Mouse (Mus musculus): ENCODE measurements around the gene Spata2l. TPM values are rescaled to one million over a fixed set of nuclear protein-coding genes. Genes with fewer than 3 reads are reported as not detected.
"Not testable (repeated sequence)": the region's sequence is repeated elsewhere in the genome, so short reads cannot be mapped to it uniquely, and the experiment has no call there.

Spata2l gene
- polyA plus RNA-seq, 1 experiment from 2014 or later, result 5.0 TPM

- 66% methylated on average over 14 of the region's 14 CpGs for WGBS
- Histone ChIP-seq H3K4me1 (no peaks in the 10 kb centered on the region), H3K9me3 (no peaks in the 10 kb centered on the region), H3K9ac (no peak overlapping the region), H3K36me3 (peaks cover 51% of the 10 kb centered on the region), H3K27ac (no peak overlapping the region), H3K4me3 (replicated peaks) (no peak overlapping the region), H3K4me2 (no peak overlapping the region), H3K27me3 (replicated peaks) (no peaks in the 10 kb centered on the region)
- no peak for ATAC-seq (ENCODE audit: insufficient read depth, low FRiP score, low read depth)
These were observed 32.1 kb upstream of the Spata2l start for GRCm38 (mm10) chr8:123267926-123268656.

- not testable (repeated sequence) for H3K27ac ChIP-seq; H3K9ac ChIP-seq; H3K4me3 ChIP-seq (replicated peaks); H3K27me3 ChIP-seq (replicated peaks); ATAC-seq (ENCODE audit: insufficient read depth, low FRiP score, low read depth); H3K4me2 ChIP-seq; H3K9me3 ChIP-seq
- Histone ChIP-seq H3K4me1 (peaks cover 23% of the 10 kb centered on the region), H3K36me3 (peaks cover 36% of the 10 kb centered on the region)
- 87% methylated on average over 8 of the region's 8 CpGs for WGBS
These were observed 21.6 kb upstream of the Spata2l start for GRCm38 (mm10) chr8:123257593-123257992.

GRCm38 (mm10) chr8:123257114-123257513, 21.1 kb upstream of the Spata2l start:
- Histone ChIP-seq H3K4me3 (replicated peaks) (no peak overlapping the region), H3K36me3 (peaks cover 36% of the 10 kb centered on the region), H3K27ac (no peak overlapping the region), H3K27me3 (replicated peaks) (no peaks in the 10 kb centered on the region), H3K4me2 (no peak overlapping the region), H3K9ac (no peak overlapping the region), H3K9me3 (no peaks in the 10 kb centered on the region), H3K4me1 (peaks cover 23% of the 10 kb centered on the region)
- 80% methylated on average over 3 of the region's 3 CpGs for WGBS
- ATAC-seq (ENCODE audit: insufficient read depth, low FRiP score, low read depth), result no peak

- WGBS, result 66% methylated on average over 6 of the region's 6 CpGs
- no peaks in the 10 kb centered on the region for H3K9me3 ChIP-seq
- peak overlapping the region; percentile 89; the same call in 1 of the 2 replicates for H3K9ac ChIP-seq
- H3K27ac ChIP-seq, result no peak overlapping the region
- peak overlapping the region; percentile 90 for H3K4me3 ChIP-seq (replicated peaks)
- peak overlapping the region; percentile 85 for H3K4me2 ChIP-seq
- no peak for ATAC-seq (ENCODE audit: insufficient read depth, low FRiP score, low read depth)
- peaks cover 23% of the 10 kb centered on the region for H3K4me1 ChIP-seq
- peaks cover 36% of the 10 kb centered on the region for H3K36me3 ChIP-seq
- H3K27me3 ChIP-seq (replicated peaks), result no peaks in the 10 kb centered on the region
These were observed 19.1 kb upstream of the Spata2l start for GRCm38 (mm10) chr8:123255170-123255569.

GRCm38 (mm10) chr8:123254099-123254885, 18.3 kb upstream of the Spata2l start, which contains the start of the genes Zfp276 and Vps9d1:
TSS of gene Zfp276 (plus strand) at chr8:123254195.
TSS of gene Vps9d1 (minus strand) at chr8:123254348.
- Histone ChIP-seq H3K27ac (peak within 1 kb of the TSS; percentile 82), H3K4me2 (peak within 1 kb of the TSS; percentile 85), H3K4me1 (peaks cover 23% of the 10 kb centered on the region), H3K27me3 (replicated peaks) (no peaks in the 10 kb centered on the region), H3K4me3 (replicated peaks) (peak within 1 kb of the TSS; percentile 90), H3K9me3 (no peaks in the 10 kb centered on the region), H3K9ac (peak within 1 kb of the TSS; percentile 89), H3K36me3 (peaks cover 34% of the 10 kb centered on the region)
- ATAC-seq (ENCODE audit: insufficient read depth, low FRiP score, low read depth), result peak; percentile 95
- under 1% methylated on average over 70 of the region's 99 CpGs for WGBS

- peak overlapping the region; percentile 89; the same call in 1 of the 2 replicates for H3K9ac ChIP-seq
- H3K4me2 ChIP-seq, result peak overlapping the region; percentile 85
- no peaks in the 10 kb centered on the region for H3K27me3 ChIP-seq (replicated peaks)
- no peak; the same call in none of the 2 replicates for ATAC-seq (ENCODE audit: insufficient read depth, low FRiP score, low read depth)
- peak overlapping the region; percentile 90 for H3K4me3 ChIP-seq (replicated peaks)
- whole genome bisulfite sequencing, result under 1% methylated on average over 40 of the region's 40 CpGs
- no peaks in the 10 kb centered on the region for H3K9me3 ChIP-seq
- H3K4me1 ChIP-seq, result peaks cover 23% of the 10 kb centered on the region
- H3K27ac ChIP-seq, result peak overlapping the region; percentile 82
- H3K36me3 ChIP-seq, result peaks cover 36% of the 10 kb centered on the region
These were observed 17.5 kb upstream of the Spata2l start for GRCm38 (mm10) chr8:123253451-123254098.

GRCm38 (mm10) chr8:123252925-123253324, 16.9 kb upstream of the Spata2l start:
- peaks cover 23% of the 10 kb centered on the region for H3K4me1 ChIP-seq
- peak overlapping the region; percentile 21; the same call in 1 of the 2 replicates for H3K27ac ChIP-seq
- H3K9ac ChIP-seq, result 0 out of 2 replicates have a peak overlapping the region, but pooled peaks have one; percentile 89
- no peaks in the 10 kb centered on the region for H3K9me3 ChIP-seq
- peak overlapping the region; percentile 90 for H3K4me3 ChIP-seq (replicated peaks)
- peaks cover 34% of the 10 kb centered on the region; the same call in 1 of the 2 replicates for H3K36me3 ChIP-seq
- H3K27me3 ChIP-seq (replicated peaks), result no peaks in the 10 kb centered on the region
- no peak for ATAC-seq (ENCODE audit: insufficient read depth, low FRiP score, low read depth)
- WGBS, result 40% methylated on average over 4 of the region's 4 CpGs
- H3K4me2 ChIP-seq, result peak overlapping the region; percentile 85

- H3K27me3 ChIP-seq (replicated peaks), result no peaks in the 10 kb centered on the region
- peaks cover 36% of the 10 kb centered on the region; the same call in 1 of the 2 replicates for H3K36me3 ChIP-seq
- peaks cover 19% of the 10 kb centered on the region for H3K4me1 ChIP-seq
- no peak overlapping the region for H3K9ac ChIP-seq
- ATAC-seq (ENCODE audit: insufficient read depth, low FRiP score, low read depth), result no peak
- 95% methylated on average over 5 of the region's 5 CpGs for WGBS
- no peaks in the 10 kb centered on the region for H3K9me3 ChIP-seq
- H3K27ac ChIP-seq, result no peak overlapping the region
- no peak overlapping the region for H3K4me2 ChIP-seq
- no peak overlapping the region for H3K4me3 ChIP-seq (replicated peaks)
These were observed 14.9 kb upstream of the Spata2l start for GRCm38 (mm10) chr8:123250940-123251339.

GRCm38 (mm10) chr8:123248596-123248995, 12.6 kb upstream of the Spata2l start:
- H3K4me1 ChIP-seq, result peaks cover 8% of the 10 kb centered on the region
- H3K4me2 ChIP-seq, result no peak overlapping the region
- no peak overlapping the region for H3K27ac ChIP-seq
- no peak overlapping the region for H3K9ac ChIP-seq
- no peak overlapping the region for H3K4me3 ChIP-seq (replicated peaks)
- peaks cover 38% of the 10 kb centered on the region; the same call in 1 of the 2 replicates for H3K36me3 ChIP-seq
- no peak for ATAC-seq (ENCODE audit: insufficient read depth, low FRiP score, low read depth)
- H3K9me3 ChIP-seq, result no peaks in the 10 kb centered on the region
- H3K27me3 ChIP-seq (replicated peaks), result no peaks in the 10 kb centered on the region
- WGBS, result 90% methylated on average over 8 of the region's 8 CpGs

- 96% methylated on average over 6 of the region's 6 CpGs for WGBS
- ATAC-seq (ENCODE audit: insufficient read depth, low FRiP score, low read depth), result no peak
- H3K4me3 ChIP-seq (replicated peaks), result no peak overlapping the region
- H3K9me3 ChIP-seq, result no peaks in the 10 kb centered on the region
- no peak overlapping the region for H3K27ac ChIP-seq
- no peak overlapping the region for H3K9ac ChIP-seq
- H3K27me3 ChIP-seq (replicated peaks), result no peaks in the 10 kb centered on the region
- H3K4me1 ChIP-seq, result peaks cover under 1% of the 10 kb centered on the region
- H3K36me3 ChIP-seq, result peaks cover 42% of the 10 kb centered on the region; the same call in 1 of the 2 replicates
- no peak overlapping the region for H3K4me2 ChIP-seq
These were observed 11.7 kb upstream of the Spata2l start for GRCm38 (mm10) chr8:123247748-123248147.

GRCm38 (mm10) chr8:123245543-123245942, 9.5 kb upstream of the Spata2l start:
- H3K4me3 ChIP-seq (replicated peaks), result no peak overlapping the region
- H3K4me2 ChIP-seq, result no peak overlapping the region
- no peaks in the 10 kb centered on the region for H3K9me3 ChIP-seq
- no peak overlapping the region for H3K27ac ChIP-seq
- H3K27me3 ChIP-seq (replicated peaks), result no peaks in the 10 kb centered on the region
- 89% methylated on average over 12 of the region's 12 CpGs for WGBS
- H3K4me1 ChIP-seq, result no peaks in the 10 kb centered on the region
- no peak overlapping the region for H3K9ac ChIP-seq
- no peak for ATAC-seq (ENCODE audit: insufficient read depth, low FRiP score, low read depth)
- H3K36me3 ChIP-seq, result peaks cover 38% of the 10 kb centered on the region; the same call in 1 of the 2 replicates
